Mouse (Mus musculus): ENCODE results near the gene Slc20a1.

The Slc20a1 gene

GRCm38 (mm10) chr2:129245618-129246017, 47.1 kb downstream of the Slc20a1 start:
- DNase-seq (ENCODE audit: low read depth, low spot score) = no peak
- Histone ChIP-seq H3K36me3 (ENCODE audit: control insufficient read depth, insufficient read depth, low read length, poor library complexity, severe bottlenecking) (no peaks in the 10 kb centered on the region), H3K27me3 (ENCODE audit: control insufficient read depth, insufficient read depth, low read length, poor library complexity, severe bottlenecking) (no peaks in the 10 kb centered on the region)

- no peaks in the 10 kb centered on the region for H3K36me3 ChIP-seq (ENCODE audit: control insufficient read depth, insufficient read depth, low read length, poor library complexity, severe bottlenecking)
- H3K27me3 ChIP-seq (ENCODE audit: control insufficient read depth, insufficient read depth, low read length, poor library complexity, severe bottlenecking) = no peaks in the 10 kb centered on the region
- no peak for DNase-seq (ENCODE audit: low read depth, low spot score)
Measured at GRCm38 (mm10) chr2:129246436-129246835, 47.9 kb downstream of the Slc20a1 start.

DNA sequence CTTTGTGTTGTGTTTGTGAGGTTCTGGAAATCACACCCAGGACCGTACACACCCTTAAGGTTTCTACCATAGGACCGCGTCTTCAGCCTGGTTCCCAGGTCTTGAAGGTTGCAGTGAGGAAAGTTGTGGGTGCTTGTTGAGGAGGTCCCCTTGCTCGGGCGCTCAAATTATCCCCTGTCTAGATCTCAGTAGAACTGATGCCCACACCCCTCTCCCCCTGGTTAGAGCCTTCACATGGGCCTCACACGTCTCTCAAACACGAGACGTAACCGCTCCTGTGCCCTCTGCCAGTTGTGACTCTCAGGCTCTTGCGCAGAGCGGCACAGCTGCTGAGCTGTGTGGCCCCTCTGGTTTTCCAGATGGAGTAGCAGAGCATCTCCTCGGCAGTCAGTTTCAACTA, 48.4 kb downstream of the Slc20a1 start:
- no peak for DNase-seq (ENCODE audit: low read depth, low spot score)
- Histone ChIP-seq H3K36me3 (ENCODE audit: control insufficient read depth, insufficient read depth, low read length, poor library complexity, severe bottlenecking) (no peaks in the 10 kb centered on the region), H3K27me3 (ENCODE audit: control insufficient read depth, insufficient read depth, low read length, poor library complexity, severe bottlenecking) (no peaks in the 10 kb centered on the region)

- DNase-seq (ENCODE audit: low read depth, low spot score) = no peak
Measured at GRCm38 (mm10) chr2:129247707-129248121, 49.1 kb downstream of the Slc20a1 start.

DNA sequence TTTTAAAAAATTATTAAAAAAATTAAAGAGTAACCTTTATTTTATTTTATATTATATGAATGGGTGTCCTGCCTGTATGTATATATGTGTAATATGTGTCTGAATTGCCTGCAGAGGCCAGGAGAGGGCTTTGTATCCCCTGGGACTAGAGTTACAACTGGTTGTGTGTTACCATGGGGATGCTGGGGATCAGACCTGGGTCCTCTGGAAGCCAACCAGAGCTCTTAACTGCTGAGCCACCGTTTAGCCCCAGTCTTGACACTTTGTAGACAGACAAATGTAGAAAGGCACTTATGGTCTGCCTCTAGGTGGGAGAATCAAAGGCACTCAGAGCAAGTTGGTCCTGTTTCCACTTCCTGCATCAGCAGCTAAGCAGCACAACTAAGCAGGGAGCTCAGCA, 50.8 kb downstream of the Slc20a1 start:
- DNase-seq (ENCODE audit: low read depth, low spot score) = no peak
- Histone ChIP-seq H3K36me3 (ENCODE audit: control insufficient read depth, insufficient read depth, low read length, poor library complexity, severe bottlenecking) (no peaks in the 10 kb centered on the region), H3K27me3 (ENCODE audit: control insufficient read depth, insufficient read depth, low read length, poor library complexity, severe bottlenecking) (no peaks in the 10 kb centered on the region)

More at GRCm38 (mm10) chr2:129247707-129248121, 49.1 kb downstream of the Slc20a1 start:
- H3K36me3 ChIP-seq (ENCODE audit: control insufficient read depth, insufficient read depth, low read length, poor library complexity, severe bottlenecking) = no peaks in the 10 kb centered on the region
- no peaks in the 10 kb centered on the region for H3K27me3 ChIP-seq (ENCODE audit: control insufficient read depth, insufficient read depth, low read length, poor library complexity, severe bottlenecking)

- H3K27me3 ChIP-seq (ENCODE audit: control insufficient read depth, insufficient read depth, low read length, poor library complexity, severe bottlenecking) = no peaks in the 10 kb centered on the region
- DNase-seq (ENCODE audit: low read depth, low spot score) = no peak
- H3K36me3 ChIP-seq (ENCODE audit: control insufficient read depth, insufficient read depth, low read length, poor library complexity, severe bottlenecking) = no peaks in the 10 kb centered on the region
Measured at GRCm38 (mm10) chr2:129252836-129253630, 54.5 kb downstream of the Slc20a1 start.

- no peaks in the 10 kb centered on the region for H3K27me3 ChIP-seq (ENCODE audit: control insufficient read depth, insufficient read depth, low read length, poor library complexity, severe bottlenecking)
- DNase-seq (ENCODE audit: low read depth, low spot score) = no peak
- no peaks in the 10 kb centered on the region for H3K36me3 ChIP-seq (ENCODE audit: control insufficient read depth, insufficient read depth, low read length, poor library complexity, severe bottlenecking)
Measured at GRCm38 (mm10) chr2:129253631-129253970, 55.0 kb downstream of the Slc20a1 start.

GRCm38 (mm10) chr2:129254076-129254475, 55.5 kb downstream of the Slc20a1 start:
- H3K36me3 ChIP-seq (ENCODE audit: control insufficient read depth, insufficient read depth, low read length, poor library complexity, severe bottlenecking) = no peaks in the 10 kb centered on the region
- no peaks in the 10 kb centered on the region for H3K27me3 ChIP-seq (ENCODE audit: control insufficient read depth, insufficient read depth, low read length, poor library complexity, severe bottlenecking)
- DNase-seq (ENCODE audit: low read depth, low spot score) = no peak

DNA sequence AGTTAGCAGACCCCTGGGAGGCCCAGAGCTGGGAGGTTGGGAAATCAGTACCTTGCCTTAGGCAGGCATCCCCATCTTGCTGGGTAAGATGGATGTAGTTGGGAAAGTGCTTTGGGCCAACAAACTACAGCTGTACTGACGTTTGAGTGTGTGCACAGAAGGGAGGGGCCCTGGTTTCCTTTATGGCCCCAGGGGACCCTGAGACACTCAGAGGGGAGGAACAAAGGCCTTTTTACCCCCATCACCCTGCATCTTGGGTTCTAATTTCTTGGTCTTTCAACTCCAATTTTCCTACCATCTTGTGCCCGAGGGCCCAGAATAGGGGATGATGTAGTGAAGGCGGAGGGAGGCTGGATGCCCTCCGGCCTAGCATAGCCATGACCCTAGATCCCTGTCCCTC, 57.4 kb downstream of the Slc20a1 start:
- Histone ChIP-seq H3K27me3 (ENCODE audit: control insufficient read depth, insufficient read depth, low read length, poor library complexity, severe bottlenecking) (no peaks in the 10 kb centered on the region), H3K36me3 (ENCODE audit: control insufficient read depth, insufficient read depth, low read length, poor library complexity, severe bottlenecking) (no peaks in the 10 kb centered on the region)
- DNase-seq (ENCODE audit: low read depth, low spot score) = peak; percentile 71

DNA sequence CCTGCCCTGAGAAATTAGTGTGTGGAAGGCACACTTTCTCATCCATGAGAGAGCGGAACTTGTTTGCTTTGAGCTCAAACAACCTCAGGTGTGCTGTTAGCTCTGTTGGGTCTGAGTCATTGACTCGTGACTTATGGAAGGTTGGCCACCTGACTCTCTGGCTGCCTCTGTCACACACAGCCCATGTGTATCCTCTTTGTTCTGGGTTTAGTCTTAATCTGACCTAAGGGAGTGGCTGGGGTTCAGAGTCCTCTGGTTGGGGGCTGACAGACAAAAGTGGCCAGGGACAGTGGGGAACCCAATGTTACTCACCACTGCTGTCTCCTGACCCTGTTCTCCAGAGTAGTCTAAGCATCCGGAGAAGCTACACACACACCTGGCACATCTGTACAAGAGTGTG, 59.5 kb downstream of the Slc20a1 start:
- H3K36me3 ChIP-seq (ENCODE audit: control insufficient read depth, insufficient read depth, low read length, poor library complexity, severe bottlenecking) = no peaks in the 10 kb centered on the region
- peak; percentile 41 for DNase-seq (ENCODE audit: low read depth, low spot score)
- no peaks in the 10 kb centered on the region for H3K27me3 ChIP-seq (ENCODE audit: control insufficient read depth, insufficient read depth, low read length, poor library complexity, severe bottlenecking)

DNA sequence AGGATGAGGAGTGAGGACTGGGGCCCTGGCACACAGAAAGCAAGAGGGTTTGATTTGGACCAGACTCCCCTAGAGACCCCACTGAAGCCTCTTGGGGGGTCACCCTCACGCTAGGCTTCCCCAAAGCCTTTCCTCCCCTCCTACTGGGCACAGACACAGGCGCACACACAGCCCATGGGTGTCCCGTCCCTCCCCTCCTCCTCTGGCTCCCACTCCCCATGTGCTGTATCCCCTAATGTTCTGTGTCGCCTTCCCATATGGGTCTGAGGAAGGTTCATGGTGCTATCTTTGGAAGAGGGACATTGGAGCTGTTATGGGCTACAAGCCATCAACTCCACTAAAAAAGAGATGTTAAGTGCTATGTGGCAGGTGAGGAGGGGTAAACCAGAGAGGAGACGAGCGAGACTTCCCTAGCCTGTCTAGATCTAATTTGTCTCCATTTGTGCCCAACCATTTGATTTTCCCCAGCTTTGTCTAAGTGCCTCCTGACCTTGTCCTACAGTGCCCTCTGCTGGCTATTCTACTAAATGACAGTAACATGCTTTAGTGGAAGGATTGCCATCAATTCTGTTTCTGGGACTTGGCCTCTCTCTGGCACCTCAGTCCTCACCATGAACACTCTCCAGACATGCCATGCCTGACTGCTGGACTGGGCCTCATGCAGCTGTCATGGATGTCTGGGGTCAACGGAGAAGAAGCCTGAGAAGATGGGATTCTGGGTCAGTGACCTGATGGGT, 60.1 kb downstream of the Slc20a1 start:
- H3K27me3 ChIP-seq (ENCODE audit: control insufficient read depth, insufficient read depth, low read length, poor library complexity, severe bottlenecking) = no peaks in the 10 kb centered on the region
- peak; percentile 90 for DNase-seq (ENCODE audit: low read depth, low spot score)
- H3K36me3 ChIP-seq (ENCODE audit: control insufficient read depth, insufficient read depth, low read length, poor library complexity, severe bottlenecking) = no peaks in the 10 kb centered on the region

GRCm38 (mm10) chr2:129260646-129261045, 62.1 kb downstream of the Slc20a1 start:
- no peak for DNase-seq (ENCODE audit: low read depth, low spot score)
- Histone ChIP-seq H3K27me3 (ENCODE audit: control insufficient read depth, insufficient read depth, low read length, poor library complexity, severe bottlenecking) (no peaks in the 10 kb centered on the region), H3K36me3 (ENCODE audit: control insufficient read depth, insufficient read depth, low read length, poor library complexity, severe bottlenecking) (no peaks in the 10 kb centered on the region)

Data from splenic B cell, adult 2 months (primary cell).